Mouse (Mus musculus) E14TG2a.4 (cell line): ENCODE measurements around the gene Pigu.

Source experiments
- CTCF ChIP-seq: conservative IDR thresholded peaks from 2 replicates; pipeline ENCODE4 v1.5.1; 2014; ENCODE audit warnings: low read length
- NANOG ChIP-seq: IDR thresholded peaks from 2 replicates; pipeline ENCODE4 v1.6.1; 2014; ENCODE audit warnings: borderline replicate concordance, low read length, mixed read lengths
- POU5F1 ChIP-seq: IDR thresholded peaks from 2 replicates; pipeline ENCODE4 v1.6.1; 2014; ENCODE audit warnings: low read length, borderline replicate concordance

DNA sequence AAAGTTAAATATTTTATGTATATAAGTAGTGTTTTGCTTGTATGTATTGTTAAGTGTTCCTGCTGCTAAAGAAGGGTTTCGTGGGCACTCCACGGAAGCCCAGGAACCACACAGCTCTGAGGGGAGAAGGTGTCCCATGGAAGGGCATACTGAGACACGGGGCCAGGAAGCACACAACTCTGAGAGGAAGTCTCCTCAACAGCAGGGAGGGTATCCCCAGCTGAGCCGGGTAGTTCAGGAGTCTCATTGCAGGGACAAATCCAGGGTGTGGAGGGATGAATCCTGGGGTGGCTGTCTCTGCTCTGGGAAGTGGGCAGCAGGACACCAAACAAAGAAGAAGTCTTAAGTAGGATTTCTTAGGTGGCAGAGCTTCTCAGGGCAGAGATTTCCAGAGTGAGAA lies 120.0 kb downstream of the Pigu start:
- TF ChIP-seq CTCF: no peak
- no peak for TF ChIP-seq POU5F1
- no peak for TF ChIP-seq NANOG
